In genomic region chr7:105810877-105811489, GRCm38 (mm10) we compare ENCODE assay signal across 8 mouse cellular contexts. TPM values are rescaled to one million over a fixed set of nuclear protein-coding genes. Genes with fewer than 3 reads are reported as not detected.
DNase-seq lines count a peak whose midpoint lies in the region; ATAC-seq lines count a peak whose summit lies in the region.

TSS of gene Mrpl17 (minus strand) at chr7:105811099.

- H3K36me3 ChIP-seq in heart, embryonic 10.5 days, result peaks cover 29% of the 10 kb centered on the region
- H3K36me3 ChIP-seq in kidney, embryonic 15.5 days, result peaks cover 27% of the 10 kb centered on the region

- H3K27me3 ChIP-seq in heart, embryonic 10.5 days (ENCODE audit: insufficient read depth, poor library complexity, severe bottlenecking), result no peaks in the 10 kb centered on the region
- no peaks in the 10 kb centered on the region for H3K27me3 ChIP-seq in kidney, embryonic 15.5 days

- peaks cover 6% of the 10 kb centered on the region for H3K4me1 ChIP-seq in heart, embryonic 10.5 days
- peaks cover 11% of the 10 kb centered on the region for H3K4me1 ChIP-seq in kidney, embryonic 15.5 days

- ATAC-seq in erythroblast, adult 5-6 weeks (replicated peaks; ENCODE audit: low FRiP score, poor library complexity, severe bottlenecking), result peak; percentile 96
- peak; percentile 99 for ATAC-seq in kidney, embryonic 15.5 days (replicated peaks; ENCODE audit: low FRiP score)
- ATAC-seq in monocyte, adult 5-6 weeks (replicated peaks; ENCODE audit: insufficient number of reproducible peaks, low FRiP score, low TSS enrichment, poor library complexity, severe bottlenecking), result peak; percentile 94

- peak within 1 kb of the TSS; percentile 97 for H3K27ac ChIP-seq in heart, embryonic 10.5 days
- peak within 1 kb of the TSS; percentile 88 for H3K27ac ChIP-seq in kidney, embryonic 15.5 days

- WGBS in heart, embryonic 10.5 days, result under 1% methylated on average over 52 of the region's 52 CpGs
- under 1% methylated on average over 49 of the region's 52 CpGs for WGBS in kidney, embryonic 15.5 days

- no peaks in the 10 kb centered on the region for H3K9me3 ChIP-seq in heart, embryonic 10.5 days
- H3K9me3 ChIP-seq in kidney, embryonic 15.5 days (replicated peaks), result no peaks in the 10 kb centered on the region

- H3K9ac ChIP-seq in kidney, embryonic 15.5 days, result peak within 1 kb of the TSS; percentile 90

- DNase-seq in B cell, adult 2 months, result peak; percentile 100
- peak; percentile 100 for DNase-seq in brain, adult 2 months (ENCODE audit: low read depth, low spot score)
- DNase-seq in heart, embryonic 10.5 days (ENCODE audit: low spot score), result peak; percentile 100
- DNase-seq in liver, result peak; percentile 100
- DNase-seq in spleen, postnatal 4 days (ENCODE audit: low spot score in 2 of 2), result peak; percentile 100

- peak within 1 kb of the TSS; percentile 73 for H3K4me2 ChIP-seq in kidney, embryonic 15.5 days

- peak within 1 kb of the TSS; percentile 85 for H3K4me3 ChIP-seq in heart, embryonic 10.5 days
- H3K4me3 ChIP-seq in kidney, embryonic 15.5 days (replicated peaks), result peak within 1 kb of the TSS; percentile 75

RNA-seq across cellular contexts. Expression of gene Mrpl17, which starts in this region (rescaled TPM):
- total RNA-seq in erythroblast, adult 5-6 weeks (2015; ENCODE audit: low replicate concordance), result 52.9 and 69.0 TPM in 2 replicates
- 13.7 and 34.7 TPM in 2 replicates for total RNA-seq in erythroblast, adult 5-6 weeks (2017; ENCODE audit: low replicate concordance)
- polyA plus RNA-seq in heart, embryonic 10.5 days (2016; fragmentation: Nextera tagmentation; extraction: Ambion mirVana), result 279 and 357 TPM in 2 replicates
- polyA plus RNA-seq in kidney, embryonic 15.5 days (2015; fragmentation: Nextera tagmentation; extraction: Ambion mirVana), result 397 and 398 TPM in 2 replicates
- total RNA-seq in monocyte, adult 5-6 weeks (2017), result 12.5 to 18.7 TPM (median 17.9 TPM) in 3 replicates

Comparison
In these comparisons a context has a peak if more than half of its experiments do, and no peak if none do; other contexts are left out.
1. Peak in every context shown above with its lines: DNase-seq, ATAC-seq, H3K4me3 ChIP-seq and H3K27ac ChIP-seq.